Mouse (Mus musculus): Measurements from ENCODE around the gene Sbf2.
"Not testable (repeated sequence)": the region's sequence is repeated elsewhere in the genome, so short reads cannot be mapped to it uniquely, and the experiment has no call there.

Sbf2 gene

GRCm38 (mm10) chr7:110388889-110389288 lies 225.8 kb downstream of the Sbf2 start:
- DNase-seq = not testable (repeated sequence)

GRCm38 (mm10) chr7:110387565-110387964 lies 227.2 kb downstream of the Sbf2 start:
- no peak for DNase-seq

GRCm38 (mm10) chr7:110385482-110385881 lies 229.2 kb downstream of the Sbf2 start:
- no peak for DNase-seq

- DNase-seq = no peak
These were observed 230.4 kb downstream of the Sbf2 start for GRCm38 (mm10) chr7:110384343-110384742.

- DNase-seq = no peak
These were observed 233.1 kb downstream of the Sbf2 start for GRCm38 (mm10) chr7:110381625-110382024.

- DNase-seq = no peak
These were observed 235.3 kb downstream of the Sbf2 start for GRCm38 (mm10) chr7:110379335-110379914.

- DNase-seq = no peak
These were observed 242.2 kb downstream of the Sbf2 start for GRCm38 (mm10) chr7:110372529-110372928.

- DNase-seq = no peak
These were observed 252.7 kb downstream of the Sbf2 start for GRCm38 (mm10) chr7:110362005-110362404.

- DNase-seq = no peak
These were observed 253.2 kb downstream of the Sbf2 start for GRCm38 (mm10) chr7:110361516-110361915.

GRCm38 (mm10) chr7:110359391-110359790 lies 255.3 kb downstream of the Sbf2 start:
- DNase-seq = no peak

GRCm38 (mm10) chr7:110353971-110354370 lies 260.8 kb downstream of the Sbf2 start:
- DNase-seq = no peak

- DNase-seq = no peak
These were observed 267.5 kb downstream of the Sbf2 start for GRCm38 (mm10) chr7:110347250-110347649.

- DNase-seq = peak; percentile 43
These were observed 277.1 kb downstream of the Sbf2 start for GRCm38 (mm10) chr7:110337601-110338000.

- DNase-seq = no peak
These were observed 289.2 kb downstream of the Sbf2 start for GRCm38 (mm10) chr7:110325381-110326110.

GRCm38 (mm10) chr7:110324852-110325251 lies 289.9 kb downstream of the Sbf2 start:
- no peak for DNase-seq

- no peak for DNase-seq
These were observed 293.6 kb downstream of the Sbf2 start for GRCm38 (mm10) chr7:110321106-110321505.

- DNase-seq = no peak
These were observed 295.7 kb downstream of the Sbf2 start for GRCm38 (mm10) chr7:110318971-110319519.

GRCm38 (mm10) chr7:110317412-110317811 lies 297.3 kb downstream of the Sbf2 start:
- no peak for DNase-seq

- no peak for DNase-seq
These were observed 299.4 kb downstream of the Sbf2 start for GRCm38 (mm10) chr7:110315352-110315751.

- DNase-seq = peak; percentile 75
These were observed 300.3 kb downstream of the Sbf2 start for GRCm38 (mm10) chr7:110314401-110314890.

GRCm38 (mm10) chr7:110313392-110314055 lies 301.2 kb downstream of the Sbf2 start:
- no peak for DNase-seq

GRCm38 (mm10) chr7:110309246-110309645 lies 305.5 kb downstream of the Sbf2 start:
- no peak for DNase-seq

- DNase-seq = no peak
These were observed 307.0 kb downstream of the Sbf2 start for GRCm38 (mm10) chr7:110307741-110308140.

- DNase-seq = no peak
These were observed 308.4 kb downstream of the Sbf2 start for GRCm38 (mm10) chr7:110306281-110306680.

Data from cerebellum, adult 11-12 months (tissue).